Mouse (Mus musculus) liver, postnatal 0 days (tissue): ENCODE measurements at regions not wholly inside any gene's neighbourhood (a gene's known extent, or its start where the extent isn't known, plus 50 kb on each side); places are given as distances from the start of the nearest gene placed in this dataset.
A peak's percentile ranks its signal among the peaks of the same experiment; 100 is the strongest.
"Not testable (repeated sequence)": the region's sequence is repeated elsewhere in the genome, so short reads cannot be mapped to it uniquely, and the experiment has no call there.

Experiments
- CTCF ChIP-seq: sonication (generic); IDR thresholded peaks from 2 replicates; pipeline ENCODE4 v1.5.1; 2016; ENCODE audit warnings: antibody characterized with exemption, low read depth
- EP300 ChIP-seq: IDR thresholded peaks from 2 replicates; pipeline ENCODE4 v1.6.1; 2016; ENCODE audit warnings: antibody characterized with exemption, low read depth, mild to moderate bottlenecking

- TF ChIP-seq EP300: not testable (repeated sequence)
- 0 out of 2 replicates have a peak, but pooled peaks have one; percentile 26 for TF ChIP-seq CTCF
Observed at GRCm38 (mm10) chr12:115373056-115373455, 674.5 kb upstream of the Zfp386 start.
